Mouse (Mus musculus) neural tube, embryonic 10.5 days (tissue): ENCODE results near the gene Htt.

Experiments used
- DNase-seq: peaks from one replicate; pipeline ENCODE4 v3.0.0-alpha.2; 2017; ENCODE audit warnings: low spot score; ENCODE audit errors: extremely low spot score

The Htt gene

GRCm38 (mm10) chr5:34889252-34889651 is 127.7 kb downstream of the Htt start:
- DNase-seq = no peak

- DNase-seq = no peak
These were observed 135.3 kb downstream of the Htt start for GRCm38 (mm10) chr5:34896697-34897453.

GRCm38 (mm10) chr5:34899787-34900469 is 138.4 kb downstream of the Htt start:
- DNase-seq = no peak

- DNase-seq = no peak
These were observed 140.8 kb downstream of the Htt start for GRCm38 (mm10) chr5:34902371-34902770.

- no peak for DNase-seq
These were observed 141.4 kb downstream of the Htt start for GRCm38 (mm10) chr5:34902811-34903385.

DNA sequence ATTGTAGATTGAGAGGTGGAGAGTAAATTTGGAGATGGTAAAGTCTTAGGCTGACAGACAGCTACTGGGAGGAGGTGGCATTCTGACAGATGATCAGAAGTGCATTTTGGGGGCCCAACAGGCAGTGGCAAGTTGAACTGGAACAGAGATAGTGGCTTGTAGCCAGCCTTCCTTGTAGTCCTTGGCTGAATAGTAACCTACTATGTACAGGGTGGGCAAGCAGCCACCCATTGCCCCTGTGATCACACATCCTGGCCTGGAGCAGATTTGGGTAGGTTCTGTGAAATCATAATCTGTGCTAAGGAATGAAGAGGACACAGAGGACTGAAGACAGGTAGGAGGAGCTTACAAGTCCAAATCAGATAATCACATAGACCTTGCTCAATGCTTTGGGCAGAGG is 142.9 kb downstream of the Htt start:
- DNase-seq = no peak

GRCm38 (mm10) chr5:34907230-34907629 is 145.7 kb downstream of the Htt start:
- DNase-seq = no peak

DNA sequence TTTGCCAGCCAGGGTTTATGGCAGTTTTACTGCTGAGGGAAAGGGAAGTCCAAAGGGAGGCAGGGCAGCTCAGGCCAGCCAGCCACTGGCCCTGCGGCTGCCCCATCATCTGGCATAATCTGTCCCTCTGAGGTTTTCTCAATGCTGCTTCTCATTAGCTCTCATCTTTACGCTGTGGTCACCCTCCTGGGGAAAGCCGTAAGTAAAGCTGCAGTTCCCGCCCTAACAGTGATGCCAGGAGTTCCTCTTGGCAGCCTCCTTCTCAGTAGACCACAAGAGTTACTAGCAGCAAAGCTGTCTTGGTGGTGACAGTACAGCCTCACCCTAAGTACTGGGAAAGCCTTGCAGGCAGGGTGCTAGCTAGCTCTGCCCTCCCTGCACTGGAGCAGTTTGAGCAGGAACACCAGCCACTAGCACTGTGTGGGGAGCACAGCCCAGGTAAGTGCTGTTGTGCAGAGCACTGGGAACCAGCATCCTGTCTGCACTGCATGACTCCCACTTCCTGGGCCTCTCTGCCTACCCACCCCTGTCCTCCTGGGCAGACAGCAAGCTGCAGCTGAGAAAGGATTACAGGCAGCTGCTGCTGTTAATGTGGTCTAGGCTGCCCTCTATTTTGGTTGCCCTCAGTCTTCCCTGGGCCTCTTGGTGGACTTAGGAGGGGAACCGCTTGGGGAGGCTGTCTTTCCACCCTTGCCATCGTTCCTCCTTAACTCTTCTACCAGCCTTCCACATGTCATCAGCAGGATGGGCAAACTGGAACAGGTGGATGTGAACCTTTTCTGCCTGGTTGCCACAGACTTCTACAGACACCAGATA is 146.6 kb downstream of the Htt start, which contains the start of gene Msantd1:
TSS of gene Msantd1 (plus strand) at position 103 of the 816 bp plus-strand sequence.
- DNase-seq = no peak

DNA sequence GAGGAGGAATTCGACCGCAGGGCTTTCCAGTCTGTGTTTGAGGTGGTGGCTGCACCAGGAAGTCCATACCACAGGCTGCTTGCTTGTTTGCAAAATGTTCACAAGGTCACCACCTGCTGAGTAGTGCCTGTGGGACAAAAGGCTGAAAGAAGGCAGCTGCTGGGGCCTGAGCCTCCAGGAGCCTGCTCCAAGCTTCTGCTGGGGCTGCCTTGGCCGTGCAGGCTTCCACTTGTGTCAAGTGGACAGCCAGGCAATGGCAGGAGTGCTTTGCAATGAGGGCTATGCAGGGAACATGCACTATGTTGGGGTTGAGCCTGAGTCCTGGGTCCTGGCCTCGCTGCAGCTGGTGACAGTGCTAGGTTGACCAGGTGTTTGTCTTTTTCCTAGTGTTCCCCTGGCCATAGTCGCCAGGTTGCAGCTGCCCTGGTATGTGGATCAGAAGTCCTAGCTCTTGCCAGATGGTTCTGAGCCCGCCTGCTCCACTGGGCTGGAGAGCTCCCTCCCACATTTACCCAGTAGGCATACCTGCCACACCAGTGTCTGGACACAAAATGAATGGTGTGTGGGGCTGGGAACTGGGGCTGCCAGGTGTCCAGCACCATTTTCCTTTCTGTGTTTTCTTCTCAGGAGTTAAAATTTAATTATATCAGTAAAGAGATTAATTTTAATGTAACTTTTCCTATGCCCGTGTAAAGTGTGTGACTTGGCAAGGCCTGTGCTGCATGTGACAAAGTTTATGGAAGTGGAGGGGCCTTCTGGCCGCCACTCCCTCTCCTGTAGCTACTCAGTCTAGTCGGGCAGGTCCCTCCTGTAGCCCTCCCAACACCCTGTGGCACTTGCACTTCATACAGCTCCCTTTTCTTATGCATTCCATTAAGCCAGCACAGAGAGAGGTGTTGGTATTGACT is 147.4 kb downstream of the Htt start:
- no peak for DNase-seq

GRCm38 (mm10) chr5:34909634-34910503 is 148.3 kb downstream of the Htt start:
- DNase-seq = no peak

DNA sequence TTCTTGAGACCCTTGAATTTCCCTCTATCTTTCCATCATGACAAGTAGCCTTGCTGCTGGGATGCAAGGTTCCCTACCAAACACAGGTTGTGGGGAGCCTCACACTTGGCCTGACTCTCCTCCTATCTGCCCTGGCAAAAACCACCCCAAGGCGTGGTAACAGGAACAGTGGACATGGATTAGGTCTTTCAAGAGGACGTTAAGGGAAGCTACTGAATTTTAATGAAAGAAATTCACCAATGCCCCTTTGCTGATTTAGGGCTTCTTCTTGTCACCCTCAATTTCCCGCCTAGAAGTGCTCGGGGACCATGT is 148.9 kb downstream of the Htt start:
- no peak for DNase-seq

DNA sequence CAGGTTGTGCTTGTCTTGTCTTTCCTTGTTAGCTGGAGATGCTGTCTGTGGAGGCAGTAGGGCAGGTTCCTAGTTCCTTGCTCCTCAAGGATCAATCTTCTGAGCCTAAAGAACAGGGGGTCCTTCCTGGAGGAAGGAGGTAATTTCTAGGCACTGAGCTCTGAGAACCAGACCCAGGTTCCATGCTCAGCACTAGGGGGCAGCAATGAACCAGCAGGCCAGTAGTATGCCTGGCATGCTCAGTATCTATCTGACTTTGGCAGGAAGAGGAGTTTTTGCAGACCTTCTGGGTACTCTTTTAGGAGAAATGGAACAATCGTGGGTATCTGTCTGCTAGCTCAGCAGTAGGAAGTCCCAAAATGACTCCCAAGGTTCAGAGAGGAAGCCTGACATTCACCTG is 154.3 kb downstream of the Htt start:
- DNase-seq = peak; percentile 68

- DNase-seq = no peak
These were observed 155.7 kb downstream of the Htt start for GRCm38 (mm10) chr5:34917234-34917655.

DNA sequence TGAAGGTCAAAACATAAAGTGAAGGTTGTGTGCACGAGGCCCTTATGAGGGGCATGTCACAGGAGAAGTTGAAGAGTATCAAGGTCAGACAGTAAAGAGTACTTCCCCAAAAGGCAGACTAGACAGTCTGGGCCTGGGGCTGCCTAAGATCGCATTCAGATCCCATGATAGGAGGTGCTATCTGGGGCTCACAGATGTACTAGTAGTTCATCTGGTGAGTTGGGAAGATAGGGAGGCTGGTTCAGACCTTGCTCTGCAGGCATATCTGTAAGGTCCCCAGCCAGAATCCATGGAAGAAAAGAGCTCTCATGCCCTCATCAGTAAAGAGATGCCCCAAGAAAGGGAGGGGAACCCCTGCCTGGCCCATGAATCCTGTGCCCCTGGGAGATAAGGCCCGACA is 157.2 kb downstream of the Htt start:
- DNase-seq = no peak

DNA sequence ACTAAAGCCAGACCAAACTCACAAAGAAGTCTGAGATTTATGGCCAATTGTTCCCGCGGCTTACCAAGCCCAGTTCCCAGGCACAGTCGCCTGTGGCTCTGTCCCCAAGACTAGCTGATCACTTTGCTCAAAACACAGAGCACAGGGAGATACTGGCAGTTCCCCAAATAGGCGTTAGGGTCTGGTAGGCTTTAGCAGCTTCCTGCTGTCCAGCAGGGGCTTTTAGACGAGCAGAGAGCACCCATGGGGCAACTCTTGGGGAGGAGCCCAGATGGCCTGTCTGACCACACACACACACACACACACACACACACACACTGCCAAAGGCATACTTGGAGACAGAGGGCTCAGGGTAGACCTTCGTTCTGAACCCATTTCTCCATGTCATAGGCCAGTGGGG is 161.0 kb downstream of the Htt start:
- no peak for DNase-seq

- DNase-seq = no peak
These were observed 162.4 kb downstream of the Htt start for GRCm38 (mm10) chr5:34923920-34924319.

GRCm38 (mm10) chr5:34924519-34924918 is 163.0 kb downstream of the Htt start:
- DNase-seq = no peak

DNA sequence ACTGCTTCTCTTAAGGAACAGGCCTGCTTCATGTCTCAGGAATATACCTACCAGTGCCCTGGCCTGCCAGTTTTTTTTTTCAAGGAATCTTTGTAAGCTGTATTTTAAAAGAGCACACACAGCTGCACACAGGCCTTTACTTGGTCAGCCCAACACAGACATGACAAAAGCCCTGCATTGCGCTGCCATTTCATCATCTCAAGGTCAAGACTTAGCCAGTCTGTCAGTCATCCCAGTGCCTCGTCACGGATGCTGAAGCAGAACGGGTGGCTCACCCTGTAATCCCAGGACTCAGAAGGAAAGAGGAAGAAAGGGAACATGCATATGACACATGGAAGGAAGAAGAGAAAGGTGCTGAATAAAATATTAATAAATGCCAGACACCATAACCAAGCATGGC is 166.1 kb downstream of the Htt start:
- peak; percentile 9 for DNase-seq

DNA sequence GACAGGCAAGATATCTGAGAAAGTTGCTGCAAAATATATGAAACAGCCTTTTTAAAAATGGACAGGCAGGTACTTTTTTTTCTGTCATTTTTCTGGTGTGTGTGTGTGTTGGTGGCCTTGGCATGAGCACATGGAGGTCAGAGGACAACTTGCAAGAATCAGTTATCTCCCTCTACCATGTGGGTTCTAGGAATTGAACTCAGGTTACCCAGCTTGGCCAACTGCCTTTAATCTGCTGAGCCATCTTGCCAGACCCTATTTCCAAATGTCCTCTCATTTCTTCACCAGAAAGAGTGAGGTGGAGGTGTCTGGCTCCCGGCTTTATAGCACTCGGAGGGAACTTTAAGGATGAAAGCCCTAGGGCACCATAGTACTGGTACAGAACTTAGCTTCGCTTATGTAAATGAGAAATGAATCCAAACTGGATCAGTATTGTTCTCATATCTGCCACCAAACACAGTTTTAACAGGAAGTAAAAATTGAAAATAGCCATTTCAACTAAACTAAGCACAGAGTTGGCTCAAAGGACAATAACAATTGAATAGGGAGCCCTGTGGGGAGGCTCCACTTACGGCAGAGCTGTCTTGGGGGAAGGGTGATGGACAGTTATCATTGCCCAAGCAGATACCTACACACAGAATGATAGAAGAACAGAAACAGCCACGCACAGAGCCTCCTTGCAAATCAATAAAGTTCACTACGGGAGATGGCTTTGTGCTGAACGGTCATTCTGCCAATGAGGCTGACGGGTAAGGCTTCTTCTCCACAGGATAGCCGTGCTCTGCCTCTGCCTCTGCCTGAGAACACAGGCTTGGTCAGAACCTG is 168.8 kb downstream of the Htt start:
- no peak for DNase-seq
